ENCODE assay signal across 16 mouse cellular contexts in the genomic region with DNA sequence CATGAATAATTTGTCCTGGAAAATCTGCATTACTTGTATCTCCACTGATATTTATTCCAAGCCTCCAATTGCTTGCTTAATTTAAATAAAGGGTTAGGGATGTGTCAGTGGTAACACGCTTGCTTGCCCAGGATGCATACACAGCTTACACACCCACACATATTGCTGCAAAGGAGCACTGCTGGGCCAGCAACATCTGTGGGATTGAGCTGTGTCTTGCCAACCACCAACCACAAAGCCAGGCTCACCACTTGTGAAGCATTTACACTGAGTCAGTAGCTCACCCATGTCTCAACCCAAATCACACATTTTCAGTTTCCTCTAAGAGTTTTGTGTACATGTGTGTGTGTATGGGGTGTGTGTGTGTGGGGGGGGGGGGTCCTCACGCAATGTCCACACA.
"Had no signal": no experiment of that assay in that cellular context is flagged by ENCODE, and none has a peak within 500 bp of the region (broad histone marks: within the 10 kb centered on the region; RNA-seq: fewer than 3 reads in every experiment).

No protein-coding gene starts in this region.

- H3K9me3 ChIP-seq: limb, embryonic 15.5 days; liver, embryonic 12.5 days; midbrain, embryonic 10.5 days; neural tube, embryonic 13.5 days had no signal

- ATAC-seq: liver, embryonic 12.5 days had no signal

- DNase-seq: kidney, adult 9 months; kidney, postnatal 36 days; lung, embryonic 14.5 days; lung, postnatal 10 days; lung, postnatal 4 days; midbrain, embryonic 14.5 days; retina, postnatal 1 day; right cerebral cortex, postnatal 25 days; spleen, adult 18-20 months; thymus, adult 18-20 months; thymus, postnatal 25 days had no signal

- H3K4me1 ChIP-seq: limb, embryonic 15.5 days; liver, embryonic 12.5 days; midbrain, embryonic 10.5 days; neural tube, embryonic 13.5 days had no signal

- H3K4me2 ChIP-seq: limb, embryonic 15.5 days; liver, embryonic 12.5 days; lung, embryonic 14.5 days; neural tube, embryonic 13.5 days had no signal

- H3K9ac ChIP-seq: limb, embryonic 15.5 days; liver, embryonic 12.5 days; lung, embryonic 14.5 days; neural tube, embryonic 13.5 days had no signal

- H3K27ac ChIP-seq: kidney, postnatal 0 days; limb, embryonic 15.5 days; liver, embryonic 12.5 days; midbrain, embryonic 10.5 days; neural tube, embryonic 13.5 days had no signal

- H3K27me3 ChIP-seq: limb, embryonic 15.5 days; liver, embryonic 12.5 days; neural tube, embryonic 13.5 days had no signal

- H3K4me3 ChIP-seq: limb, embryonic 15.5 days; liver, embryonic 12.5 days; midbrain, embryonic 10.5 days; neural tube, embryonic 13.5 days had no signal

- H3K36me3 ChIP-seq: limb, embryonic 15.5 days; liver, embryonic 12.5 days; midbrain, embryonic 10.5 days; neural tube, embryonic 13.5 days had no signal
